Mouse (Mus musculus): Measurements from ENCODE around the gene Cep89. TPM values are rescaled to one million over a fixed set of nuclear protein-coding genes. Genes with fewer than 3 reads are reported as not detected.

Gene Cep89
- polyA plus RNA-seq, 1 experiment from 2014 or later, result 41.8 TPM

GRCm38 (mm10) chr7:35379492-35380119 is 17.2 kb upstream of the Cep89 start:
- Histone ChIP-seq H3K27me3 (ENCODE audit: control insufficient read depth, insufficient read depth, low read length) (no peaks in the 10 kb centered on the region), H3K4me2 (ENCODE audit: low read depth, low read length) (no peak overlapping the region), H3K27ac (ENCODE audit: low read length) (no peak overlapping the region), H3K4me3 (replicated peaks; ENCODE audit: low read length) (no peak overlapping the region), H3K9ac (ENCODE audit: low read length) (no peak overlapping the region), H3K9me3 (replicated peaks; ENCODE audit: control insufficient read depth, low read length) (no peaks in the 10 kb centered on the region), H3K36me3 (ENCODE audit: control insufficient read depth, insufficient read depth, low read length) (no peaks in the 10 kb centered on the region; the same call in 1 of the 2 replicates), H3K4me1 (ENCODE audit: control insufficient read depth, insufficient read depth, low read length) (0 out of 2 replicates have a peak, but pooled peaks cover 5% of the 10 kb centered on the region)
- no peak for ATAC-seq (ENCODE audit: insufficient read depth, low FRiP score)
- 37% methylated on average over 16 of the region's 16 CpGs for WGBS

DNA sequence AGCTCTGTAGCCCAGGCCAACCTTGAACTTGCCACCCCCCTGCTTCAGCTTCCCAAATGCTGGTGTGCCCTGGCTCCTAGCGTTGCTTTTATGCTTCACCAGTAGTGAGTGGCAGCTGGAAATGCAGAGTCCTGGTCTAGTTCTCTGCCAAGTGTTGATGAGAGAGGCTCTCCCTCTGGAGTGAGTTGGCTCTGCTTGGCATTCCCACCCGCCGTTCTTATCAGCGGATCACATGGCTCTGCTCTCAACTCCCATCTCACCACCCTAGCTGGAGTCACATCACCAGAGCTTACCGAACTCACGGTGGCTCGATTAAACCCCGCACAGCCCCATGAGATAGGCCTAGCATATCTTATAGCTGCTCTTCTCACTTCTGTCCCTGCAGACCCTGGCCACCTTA is 16.5 kb upstream of the Cep89 start:
- H3K4me3 ChIP-seq (replicated peaks; ENCODE audit: low read length), result no peak overlapping the region
- 0 out of 2 replicates have a peak, but pooled peaks cover 5% of the 10 kb centered on the region for H3K4me1 ChIP-seq (ENCODE audit: control insufficient read depth, insufficient read depth, low read length)
- no peaks in the 10 kb centered on the region; the same call in 1 of the 2 replicates for H3K36me3 ChIP-seq (ENCODE audit: control insufficient read depth, insufficient read depth, low read length)
- H3K9ac ChIP-seq (ENCODE audit: low read length), result no peak overlapping the region
- no peak overlapping the region for H3K27ac ChIP-seq (ENCODE audit: low read length)
- H3K9me3 ChIP-seq (replicated peaks; ENCODE audit: control insufficient read depth, low read length), result no peaks in the 10 kb centered on the region
- WGBS, result 93% methylated on average over 8 of the region's 8 CpGs
- no peaks in the 10 kb centered on the region for H3K27me3 ChIP-seq (ENCODE audit: control insufficient read depth, insufficient read depth, low read length)
- ATAC-seq (ENCODE audit: insufficient read depth, low FRiP score), result no peak
- no peak overlapping the region for H3K4me2 ChIP-seq (ENCODE audit: low read depth, low read length)

DNA sequence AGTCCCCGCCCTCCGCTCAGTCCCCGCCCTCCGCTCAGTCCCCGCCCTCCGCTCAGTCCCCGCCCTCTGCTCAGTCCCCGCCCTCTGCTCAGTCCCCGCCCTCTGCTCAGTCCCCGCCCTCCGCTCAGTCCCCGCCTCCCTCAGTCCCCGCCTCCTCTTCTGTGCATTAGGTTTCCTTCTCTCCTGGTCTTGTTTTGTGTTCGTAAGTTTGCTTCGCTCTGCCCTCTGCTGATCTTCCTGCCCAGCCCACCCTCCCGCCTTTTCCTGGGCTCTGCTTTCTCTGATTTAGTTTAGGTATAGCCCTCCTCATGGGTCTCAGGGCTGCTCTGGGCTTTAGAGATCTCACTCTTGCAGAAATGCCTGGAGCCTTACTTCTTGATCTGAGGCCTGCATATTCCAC is 15.0 kb upstream of the Cep89 start:
- no peak overlapping the region for H3K9ac ChIP-seq (ENCODE audit: low read length)
- 75% methylated on average over 12 of the region's 16 CpGs for WGBS
- no peaks in the 10 kb centered on the region for H3K27me3 ChIP-seq (ENCODE audit: control insufficient read depth, insufficient read depth, low read length)
- H3K27ac ChIP-seq (ENCODE audit: low read length), result no peak overlapping the region
- H3K9me3 ChIP-seq (replicated peaks; ENCODE audit: control insufficient read depth, low read length), result no peaks in the 10 kb centered on the region
- H3K4me3 ChIP-seq (replicated peaks; ENCODE audit: low read length), result no peak overlapping the region
- no peaks in the 10 kb centered on the region for H3K36me3 ChIP-seq (ENCODE audit: control insufficient read depth, insufficient read depth, low read length)
- 0 out of 2 replicates have a peak, but pooled peaks cover 5% of the 10 kb centered on the region for H3K4me1 ChIP-seq (ENCODE audit: control insufficient read depth, insufficient read depth, low read length)
- no peak overlapping the region for H3K4me2 ChIP-seq (ENCODE audit: low read depth, low read length)
- ATAC-seq (ENCODE audit: insufficient read depth, low FRiP score), result no peak

DNA sequence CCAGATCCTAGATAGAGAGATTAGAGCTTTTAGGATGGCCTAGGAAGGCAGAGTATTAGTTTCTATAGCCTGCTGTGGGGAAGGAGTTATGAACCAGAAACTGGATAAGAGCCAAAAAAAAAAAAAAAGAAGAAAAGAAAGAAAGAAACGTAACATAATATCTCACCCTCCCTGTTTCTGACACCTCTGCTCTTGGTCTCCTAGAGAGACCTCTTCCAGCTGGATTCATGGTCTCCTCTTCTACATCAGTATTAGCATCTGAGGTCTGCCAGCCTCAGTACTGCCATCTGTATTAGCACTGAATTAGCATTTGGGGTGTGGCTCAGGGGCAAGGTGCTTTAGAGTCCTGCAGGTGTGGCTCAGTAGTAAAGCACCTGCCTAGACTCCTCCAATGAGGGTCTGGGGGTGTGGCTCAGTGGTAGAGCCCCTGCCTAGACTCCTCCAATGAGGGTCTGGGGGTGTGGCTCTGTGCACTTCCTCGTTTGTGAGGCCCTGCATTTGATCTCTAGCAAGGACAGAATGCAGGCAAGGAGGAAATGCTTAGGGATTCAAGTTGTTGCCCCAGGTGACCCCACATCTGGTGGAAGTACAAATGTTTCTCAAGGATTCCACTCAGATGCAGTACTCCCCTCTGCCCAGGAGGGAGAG is 14.0 kb upstream of the Cep89 start:
- Histone ChIP-seq H3K27ac (ENCODE audit: low read length) (no peak overlapping the region), H3K4me2 (ENCODE audit: low read depth, low read length) (no peak overlapping the region)
- WGBS, result 21% methylated on average over 2 of the region's 2 CpGs

GRCm38 (mm10) chr7:35386525-35386952 is 10.3 kb upstream of the Cep89 start:
- Histone ChIP-seq H3K4me3 (replicated peaks; ENCODE audit: low read length) (no peak overlapping the region), H3K9ac (ENCODE audit: low read length) (no peak overlapping the region), H3K9me3 (replicated peaks; ENCODE audit: control insufficient read depth, low read length) (no peaks in the 10 kb centered on the region), H3K27me3 (ENCODE audit: control insufficient read depth, insufficient read depth, low read length) (no peaks in the 10 kb centered on the region), H3K4me1 (ENCODE audit: control insufficient read depth, insufficient read depth, low read length) (no peaks in the 10 kb centered on the region), H3K27ac (ENCODE audit: low read length) (no peak overlapping the region), H3K4me2 (ENCODE audit: low read depth, low read length) (no peak overlapping the region), H3K36me3 (ENCODE audit: control insufficient read depth, insufficient read depth, low read length) (no peaks in the 10 kb centered on the region)
- 57% methylated on average over 6 of the region's 6 CpGs for WGBS
- ATAC-seq (ENCODE audit: insufficient read depth, low FRiP score), result peak; percentile 65; the same call in 1 of the 2 replicates

More for the DNA sequence above, 14.0 kb upstream of the Cep89 start:
- H3K4me1 ChIP-seq (ENCODE audit: control insufficient read depth, insufficient read depth, low read length), result 0 out of 2 replicates have a peak, but pooled peaks cover 5% of the 10 kb centered on the region
- peak; percentile 80 for ATAC-seq (ENCODE audit: insufficient read depth, low FRiP score)
- H3K9ac ChIP-seq (ENCODE audit: low read length), result no peak overlapping the region
- no peaks in the 10 kb centered on the region for H3K9me3 ChIP-seq (replicated peaks; ENCODE audit: control insufficient read depth, low read length)
- H3K27me3 ChIP-seq (ENCODE audit: control insufficient read depth, insufficient read depth, low read length), result no peaks in the 10 kb centered on the region
- no peaks in the 10 kb centered on the region for H3K36me3 ChIP-seq (ENCODE audit: control insufficient read depth, insufficient read depth, low read length)
- H3K4me3 ChIP-seq (replicated peaks; ENCODE audit: low read length), result no peak overlapping the region

DNA sequence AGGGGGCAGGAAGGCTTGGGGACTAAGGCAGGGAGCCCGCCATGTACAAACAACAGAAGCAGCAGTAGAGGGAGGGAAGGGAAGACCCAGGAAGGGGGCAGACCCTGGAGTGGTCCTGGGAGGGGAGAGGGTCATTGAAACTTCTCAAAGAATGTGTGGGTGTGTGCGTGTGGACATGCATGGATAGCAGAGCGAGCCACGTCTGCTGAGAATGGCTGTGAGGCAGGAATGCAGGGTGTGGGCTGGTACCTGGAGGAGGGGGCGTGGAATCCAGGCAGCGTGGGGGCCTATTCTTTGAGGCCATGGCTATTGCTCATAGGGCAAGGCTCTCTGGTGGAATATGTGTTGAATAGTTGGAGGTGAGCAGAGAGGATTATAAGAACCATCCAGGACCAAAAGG is 8.1 kb upstream of the Cep89 start:
- H3K9ac ChIP-seq (ENCODE audit: low read length), result no peak overlapping the region
- ATAC-seq (ENCODE audit: insufficient read depth, low FRiP score), result no peak; the same call in 1 of the 2 replicates
- no peak overlapping the region for H3K4me2 ChIP-seq (ENCODE audit: low read depth, low read length)
- 48% methylated on average over 6 of the region's 6 CpGs for WGBS
- H3K27ac ChIP-seq (ENCODE audit: low read length), result no peak overlapping the region
- no peaks in the 10 kb centered on the region for H3K4me1 ChIP-seq (ENCODE audit: control insufficient read depth, insufficient read depth, low read length)
- H3K36me3 ChIP-seq (ENCODE audit: control insufficient read depth, insufficient read depth, low read length), result no peaks in the 10 kb centered on the region
- H3K27me3 ChIP-seq (ENCODE audit: control insufficient read depth, insufficient read depth, low read length), result no peaks in the 10 kb centered on the region
- no peaks in the 10 kb centered on the region for H3K9me3 ChIP-seq (replicated peaks; ENCODE audit: control insufficient read depth, low read length)
- no peak overlapping the region for H3K4me3 ChIP-seq (replicated peaks; ENCODE audit: low read length)

DNA sequence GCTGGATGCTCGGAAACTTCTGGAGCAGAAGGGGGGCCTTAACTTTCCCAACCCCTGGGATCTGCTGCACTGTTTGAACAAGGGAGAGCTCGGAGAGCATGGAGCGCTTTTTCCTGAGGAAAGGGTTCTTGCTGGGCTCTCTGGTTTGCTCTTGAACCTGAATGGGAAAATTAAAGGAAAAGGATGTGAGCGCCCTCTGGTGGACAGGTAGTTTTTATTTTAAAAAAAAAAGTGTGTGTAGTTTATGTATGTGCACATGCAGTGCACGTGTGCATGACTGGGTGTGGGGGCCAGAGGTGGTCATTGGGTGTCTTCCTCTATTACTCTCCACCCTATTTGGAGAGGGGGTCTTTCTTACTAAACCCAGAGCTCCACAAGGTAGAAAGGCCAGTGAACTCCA is 3.9 kb upstream of the Cep89 start:
- Histone ChIP-seq H3K27ac (ENCODE audit: low read length) (no peak overlapping the region), H3K4me3 (replicated peaks; ENCODE audit: low read length) (no peak overlapping the region), H3K4me2 (ENCODE audit: low read depth, low read length) (no peak overlapping the region), H3K9me3 (replicated peaks; ENCODE audit: control insufficient read depth, low read length) (no peaks in the 10 kb centered on the region), H3K36me3 (ENCODE audit: control insufficient read depth, insufficient read depth, low read length) (peaks cover 3% of the 10 kb centered on the region; the same call in 1 of the 2 replicates), H3K27me3 (ENCODE audit: control insufficient read depth, insufficient read depth, low read length) (no peaks in the 10 kb centered on the region), H3K9ac (ENCODE audit: low read length) (no peak overlapping the region), H3K4me1 (ENCODE audit: control insufficient read depth, insufficient read depth, low read length) (peaks cover 15% of the 10 kb centered on the region)
- 62% methylated on average over 5 of the region's 5 CpGs for WGBS
- ATAC-seq (ENCODE audit: insufficient read depth, low FRiP score), result no peak

- Histone ChIP-seq H3K9ac (ENCODE audit: low read length) (peak overlapping the region; percentile 73), H3K4me1 (ENCODE audit: control insufficient read depth, insufficient read depth, low read length) (peaks cover 15% of the 10 kb centered on the region), H3K4me3 (replicated peaks; ENCODE audit: low read length) (peak overlapping the region; percentile 66), H3K27me3 (ENCODE audit: control insufficient read depth, insufficient read depth, low read length) (no peaks in the 10 kb centered on the region), H3K9me3 (replicated peaks; ENCODE audit: control insufficient read depth, low read length) (no peaks in the 10 kb centered on the region), H3K4me2 (ENCODE audit: low read depth, low read length) (peak overlapping the region; percentile 93), H3K27ac (ENCODE audit: low read length) (no peak overlapping the region), H3K36me3 (ENCODE audit: control insufficient read depth, insufficient read depth, low read length) (peaks cover 3% of the 10 kb centered on the region)
- 11% methylated on average over 17 of the region's 17 CpGs for WGBS
- no peak for ATAC-seq (ENCODE audit: insufficient read depth, low FRiP score)
These were observed 940 bp upstream of the Cep89 start for GRCm38 (mm10) chr7:35395734-35396456.

- Histone ChIP-seq H3K4me1 (ENCODE audit: control insufficient read depth, insufficient read depth, low read length) (peaks cover 6% of the 10 kb centered on the region), H3K27me3 (ENCODE audit: control insufficient read depth, insufficient read depth, low read length) (no peaks in the 10 kb centered on the region), H3K9me3 (replicated peaks; ENCODE audit: control insufficient read depth, low read length) (no peaks in the 10 kb centered on the region), H3K27ac (ENCODE audit: low read length) (no peak overlapping the region), H3K4me2 (ENCODE audit: low read depth, low read length) (no peak overlapping the region), H3K9ac (ENCODE audit: low read length) (no peak overlapping the region), H3K4me3 (replicated peaks; ENCODE audit: low read length) (no peak overlapping the region), H3K36me3 (ENCODE audit: control insufficient read depth, insufficient read depth, low read length) (peaks cover 26% of the 10 kb centered on the region)
- no peak for ATAC-seq (ENCODE audit: insufficient read depth, low FRiP score)
- WGBS, result 86% methylated on average over 4 of the region's 4 CpGs
These were observed 4.3 kb downstream of the Cep89 start for GRCm38 (mm10) chr7:35401169-35401568.

Measured in stomach, embryonic 16.5 days (tissue).